Mouse (Mus musculus) megakaryocyte, embryonic 14.5 days (primary cell): ENCODE measurements around the gene Aldh1l1.

Experiments
- FLI1 ChIP-seq: IDR thresholded peaks from 2 replicates; pipeline ENCODE4 v1.6.1; 2012; ENCODE audit warnings: low read length, inconsistent platforms, mixed read lengths
- GATA1 ChIP-seq: IDR thresholded peaks from 3 replicates; pipeline ENCODE4 v1.6.1; 2012; ENCODE audit warnings: mixed read lengths, low read length, inconsistent platforms, borderline replicate concordance

GRCm38 (mm10) chr6:90569736-90570383, 83.6 kb downstream of the Aldh1l1 start:
- no peak for TF ChIP-seq GATA1
- no peak for TF ChIP-seq FLI1
